Mouse (Mus musculus) liver, embryonic 14.5 days (tissue): ENCODE data around the gene Carmil1.

Experiments
- CTCF ChIP-seq: IDR thresholded peaks from 2 replicates; pipeline ENCODE4 v1.5.1; 2016; ENCODE audit warnings: antibody characterized with exemption, low read depth, control low read depth
- EP300 ChIP-seq: IDR thresholded peaks from 2 replicates; pipeline ENCODE4 v1.6.1; 2016; ENCODE audit warnings: antibody characterized with exemption, low read depth

GRCm38 (mm10) chr13:24202314-24202713 is 78.3 kb downstream of the Carmil1 start:
- TF ChIP-seq EP300 (no peak), CTCF (no peak)
